In the genomic region with DNA sequence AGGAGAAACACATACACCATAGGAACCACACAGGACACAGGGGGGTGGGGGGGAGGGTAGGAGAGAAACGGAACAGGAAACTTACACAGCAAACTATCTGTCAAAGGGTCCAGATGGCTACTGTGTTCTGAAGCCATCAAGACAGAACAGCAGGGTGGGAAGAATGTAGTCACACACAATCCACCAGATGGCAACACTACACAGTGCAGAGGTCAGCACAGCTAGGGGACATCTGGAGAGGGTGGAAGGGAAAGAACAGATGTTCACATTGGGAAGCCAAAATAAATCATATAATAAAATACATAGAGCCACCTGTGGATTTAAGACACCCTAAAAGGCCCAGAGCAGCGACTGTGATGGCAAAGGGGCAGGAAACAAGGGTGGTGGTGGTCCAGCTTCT, we compare ENCODE assay signal across 10 mouse cellular contexts. TPM values are rescaled to one million over a fixed set of nuclear protein-coding genes. Genes with fewer than 3 reads are reported as not detected.
A peak's percentile ranks its signal among the peaks of the same experiment; 100 is the strongest.
DNase-seq lines count a peak whose midpoint lies in the region; ATAC-seq and TF ChIP-seq lines count a peak whose summit lies in the region.
"Had no signal": no experiment of that assay in that cellular context is flagged by ENCODE, and none has a peak within 500 bp of the region (broad histone marks: within the 10 kb centered on the region; RNA-seq: fewer than 3 reads in every experiment).

No protein-coding gene starts in this region.

- peak; percentile 38; the same call in 1 of the 2 replicates for TF ChIP-seq CTCF in liver, embryonic 14.5 days (IDR thresholded peaks at IDR 0.05; ENCODE audit: low read depth)

- H3K36me3 ChIP-seq in forebrain, embryonic 12.5 days (replicated peaks), result no peaks in the 10 kb centered on the region
- H3K36me3 ChIP-seq in forebrain, embryonic 16.5 days (ENCODE audit: control insufficient read depth, insufficient read depth), result no peaks in the 10 kb centered on the region
- no peaks in the 10 kb centered on the region for H3K36me3 ChIP-seq in liver, embryonic 14.5 days (replicated peaks; ENCODE audit: control insufficient read depth, insufficient read depth, low read depth)

- no peak overlapping the region for H3K4me2 ChIP-seq in forebrain, embryonic 12.5 days
- no peak overlapping the region for H3K4me2 ChIP-seq in forebrain, embryonic 16.5 days (ENCODE audit: low read length)
- H3K4me2 ChIP-seq in liver, embryonic 14.5 days (ENCODE audit: low read depth), result no peak overlapping the region
- H3K4me2 ChIP-seq: limb, embryonic 15.5 days had no signal

- H3K9ac ChIP-seq in forebrain, embryonic 12.5 days, result no peak overlapping the region
- H3K9ac ChIP-seq in forebrain, embryonic 16.5 days (replicated peaks; ENCODE audit: low read depth, low read length), result no peak overlapping the region
- no peak overlapping the region for H3K9ac ChIP-seq in liver, embryonic 14.5 days (replicated peaks)
- H3K9ac ChIP-seq: limb, embryonic 15.5 days had no signal

- H3K9me3 ChIP-seq in forebrain, embryonic 12.5 days, result no peaks in the 10 kb centered on the region
- no peaks in the 10 kb centered on the region for H3K9me3 ChIP-seq in forebrain, embryonic 16.5 days (ENCODE audit: control insufficient read depth, low read length)
- H3K9me3 ChIP-seq in liver, embryonic 14.5 days (ENCODE audit: control insufficient read depth, low read length), result no peaks in the 10 kb centered on the region
- H3K9me3 ChIP-seq: limb, embryonic 15.5 days had no signal

- peaks cover 3% of the 10 kb centered on the region; the same call in 1 of the 2 replicates for H3K4me1 ChIP-seq in forebrain, embryonic 12.5 days
- H3K4me1 ChIP-seq in forebrain, embryonic 16.5 days (replicated peaks; ENCODE audit: control insufficient read depth, insufficient read depth, low read length), result no peaks in the 10 kb centered on the region
- H3K4me1 ChIP-seq in liver, embryonic 14.5 days (replicated peaks; ENCODE audit: control insufficient read depth in 2 of 2, insufficient read depth in 2 of 2, low read length in 1 of 2), result no peaks in the 10 kb centered on the region

- DNase-seq in 416B (ENCODE audit: low read depth), result peak; percentile 44
- DNase-seq in forelimb bud, embryonic 11.5 days (ENCODE audit: low read depth, low spot score), result peak; percentile 72
- DNase-seq in liver, embryonic 14.5 days (ENCODE audit: low read depth in 3 of 3, low spot score in 3 of 3), result no peak
- no peak for DNase-seq in layer of hippocampus, adult 11-12 months (ENCODE audit: low spot score)
- no peak for DNase-seq in spleen, postnatal 10 days (ENCODE audit: low spot score in 2 of 2)
- no peak for DNase-seq in cerebellum, postnatal 36 days
- DNase-seq: cerebellum, adult 2 months had no signal

- H3K4me3 ChIP-seq in forebrain, embryonic 12.5 days (replicated peaks), result no peak overlapping the region
- no peak overlapping the region for H3K4me3 ChIP-seq in forebrain, embryonic 16.5 days (replicated peaks; ENCODE audit: low read length)
- H3K4me3 ChIP-seq in liver, embryonic 14.5 days (ENCODE audit: insufficient read depth in 1 of 2, low read depth in 2 of 2, low read length in 2 of 2), result no peak overlapping the region
- H3K4me3 ChIP-seq: limb, embryonic 15.5 days had no signal

- H3K27me3 ChIP-seq in forebrain, embryonic 12.5 days, result no peaks in the 10 kb centered on the region
- H3K27me3 ChIP-seq in forebrain, embryonic 16.5 days (replicated peaks; ENCODE audit: control insufficient read depth, insufficient read depth, low read length), result no peaks in the 10 kb centered on the region
- no peaks in the 10 kb centered on the region for H3K27me3 ChIP-seq in liver, embryonic 14.5 days (ENCODE audit: control insufficient read depth, insufficient read depth, low read length)
- H3K27me3 ChIP-seq: limb, embryonic 15.5 days had no signal

- H3K27ac ChIP-seq in forebrain, embryonic 12.5 days, result no peak overlapping the region
- no peak overlapping the region for H3K27ac ChIP-seq in forebrain, embryonic 16.5 days (ENCODE audit: low read length)
- H3K27ac ChIP-seq in liver, embryonic 14.5 days, result no peak overlapping the region
- H3K27ac ChIP-seq: limb, embryonic 15.5 days had no signal

- no peak for TF ChIP-seq EP300 in liver, embryonic 14.5 days (IDR thresholded peaks at IDR 0.05; ENCODE audit: low read depth)

- WGBS in forebrain, embryonic 12.5 days, result 65% methylated on average over 2 of the region's 2 CpGs
- WGBS in forebrain, embryonic 16.5 days, result 53% methylated on average over 2 of the region's 2 CpGs
- WGBS in liver, embryonic 14.5 days (ENCODE audit: insufficient replicate concordance), result 31% methylated on average over 2 of the region's 2 CpGs

- peak; percentile 46; the same call in 1 of the 2 replicates for ATAC-seq in forebrain, embryonic 12.5 days (ENCODE audit: low FRiP score)
- ATAC-seq in forebrain, embryonic 16.5 days, result no peak
- ATAC-seq in liver, embryonic 14.5 days (ENCODE audit: insufficient read depth), result no peak

RNA-seq across cellular contexts. Expression of a gene that starts 43.6 kb away (rescaled TPM):
- 20.0 and 20.6 TPM in 2 replicates for polyA plus RNA-seq in forebrain, embryonic 12.5 days (2016; fragmentation: Nextera tagmentation; extraction: Ambion mirVana)
- 15.9 and 18.1 TPM in 2 replicates for polyA plus RNA-seq in forebrain, embryonic 16.5 days (2015; fragmentation: Nextera tagmentation; extraction: Ambion mirVana)
- 6.4 and 10.3 TPM in 2 replicates for polyA plus RNA-seq in liver, embryonic 14.5 days (2012; rRNA removed)
- 7.7 and 9.7 TPM in 2 replicates for polyA plus RNA-seq in liver, embryonic 14.5 days (2014; fragmentation: Nextera tagmentation; extraction: Ambion mirVana)

RNA-seq across cellular contexts. Expression of a gene that starts 52.2 kb away (rescaled TPM):
- 27.9 and 29.3 TPM in 2 replicates for polyA plus RNA-seq in forebrain, embryonic 12.5 days (2016; fragmentation: Nextera tagmentation; extraction: Ambion mirVana)
- polyA plus RNA-seq in forebrain, embryonic 16.5 days (2015; fragmentation: Nextera tagmentation; extraction: Ambion mirVana), result 10.8 and 13.1 TPM in 2 replicates
- 11.7 and 15.2 TPM in 2 replicates for polyA plus RNA-seq in liver, embryonic 14.5 days (2012; rRNA removed)
- polyA plus RNA-seq in liver, embryonic 14.5 days (2014; fragmentation: Nextera tagmentation; extraction: Ambion mirVana), result 23.5 and 26.5 TPM in 2 replicates

Comparison
In these comparisons a context has a peak if more than half of its experiments do, and no peak if none do; other contexts are left out.
1. DNase-seq: peak in 416B (single experiment) and forelimb bud, embryonic 11.5 days (single experiment); none in liver, embryonic 14.5 days (0 of 3), layer of hippocampus, adult 11-12 months (single experiment), spleen, postnatal 10 days (0 of 2) and cerebellum, postnatal 36 days (0 of 2).